8 mouse cellular contexts compared by ENCODE assay signal in the genomic region with DNA sequence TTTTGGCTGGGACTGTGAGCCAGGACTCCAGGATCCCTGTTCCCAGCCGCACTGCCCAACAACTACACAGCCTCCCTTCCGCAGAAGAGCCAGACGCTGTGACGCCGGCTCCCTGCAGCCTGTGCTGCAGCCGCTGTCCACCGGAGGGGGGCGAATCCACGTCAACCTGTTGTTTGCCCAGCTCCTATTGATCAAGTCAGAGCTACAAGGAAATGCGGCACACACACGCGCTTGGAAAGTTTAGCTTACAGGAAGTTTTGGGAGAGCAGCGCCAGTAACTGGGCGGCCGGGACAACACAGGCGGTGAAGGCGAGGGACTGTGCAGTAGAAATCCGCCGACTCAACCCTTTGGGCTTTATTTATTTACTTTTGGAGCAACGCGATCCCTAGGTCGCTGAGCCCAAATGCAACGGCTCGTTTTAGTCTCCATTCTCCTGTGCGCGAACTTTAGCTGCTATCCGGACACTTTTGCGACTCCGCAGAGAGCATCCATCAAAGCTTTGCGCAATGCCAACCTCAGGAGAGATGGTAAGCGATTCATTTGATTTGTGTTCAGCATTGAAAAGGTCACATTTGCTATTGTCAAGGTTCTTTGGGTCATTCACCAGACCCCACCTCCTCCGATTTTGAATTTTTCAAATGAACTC. TPM values are rescaled to one million over a fixed set of nuclear protein-coding genes. Genes with fewer than 3 reads are reported as not detected.
DNase-seq lines count a peak whose midpoint lies in the region; ATAC-seq and TF ChIP-seq lines count a peak whose summit lies in the region.

A gene (plus strand): TSS at position 194 of the 647 bp plus-strand sequence.

- TF ChIP-seq EP300 in liver, postnatal 0 days (IDR thresholded peaks at IDR 0.05; ENCODE audit: low read depth): no peak

- H3K4me3 ChIP-seq in forebrain, embryonic 10.5 days: peak within 1 kb of the TSS; percentile 59
- peak within 1 kb of the TSS; percentile 67 for H3K4me3 ChIP-seq in heart, embryonic 15.5 days
- peak within 1 kb of the TSS; percentile 48 for H3K4me3 ChIP-seq in kidney, postnatal 0 days (replicated peaks; ENCODE audit: low read depth, low read length)
- peak within 1 kb of the TSS; percentile 37 for H3K4me3 ChIP-seq in liver, postnatal 0 days (ENCODE audit: low read depth, low read length)
- H3K4me3 ChIP-seq in olfactory bulb, adult 2 months (ENCODE audit: insufficient read depth, low read depth, low read length): peak within 1 kb of the TSS; percentile 41

- H3K27me3 ChIP-seq in forebrain, embryonic 10.5 days (ENCODE audit: poor library complexity, severe bottlenecking): no peaks in the 10 kb centered on the region
- no peaks in the 10 kb centered on the region for H3K27me3 ChIP-seq in heart, embryonic 15.5 days
- no peaks in the 10 kb centered on the region for H3K27me3 ChIP-seq in kidney, postnatal 0 days (ENCODE audit: insufficient read depth, low read length)
- no peaks in the 10 kb centered on the region for H3K27me3 ChIP-seq in liver, postnatal 0 days (ENCODE audit: insufficient read depth, low read length)

- ATAC-seq in heart, embryonic 15.5 days (replicated peaks; ENCODE audit: insufficient number of reproducible peaks, insufficient read depth, low FRiP score, low read depth): peak; percentile 84
- ATAC-seq in kidney, postnatal 0 days (replicated peaks; ENCODE audit: low FRiP score, low read depth): peak; percentile 90
- ATAC-seq in liver, postnatal 0 days: peak; percentile 83

- H3K4me2 ChIP-seq in heart, embryonic 15.5 days: peak within 1 kb of the TSS; percentile 74
- peak within 1 kb of the TSS; percentile 75 for H3K4me2 ChIP-seq in kidney, postnatal 0 days (ENCODE audit: low read length)
- peak within 1 kb of the TSS; percentile 66 for H3K4me2 ChIP-seq in liver, postnatal 0 days (ENCODE audit: low read depth, low read length)

- H3K9me3 ChIP-seq in forebrain, embryonic 10.5 days: no peaks in the 10 kb centered on the region
- no peaks in the 10 kb centered on the region for H3K9me3 ChIP-seq in heart, embryonic 15.5 days (replicated peaks)
- no peaks in the 10 kb centered on the region for H3K9me3 ChIP-seq in kidney, postnatal 0 days (replicated peaks; ENCODE audit: low read length)
- H3K9me3 ChIP-seq in liver, postnatal 0 days (ENCODE audit: low read length): no peaks in the 10 kb centered on the region

- H3K36me3 ChIP-seq in forebrain, embryonic 10.5 days (replicated peaks): no peaks in the 10 kb centered on the region
- no peaks in the 10 kb centered on the region for H3K36me3 ChIP-seq in heart, embryonic 15.5 days
- H3K36me3 ChIP-seq in kidney, postnatal 0 days (ENCODE audit: insufficient read depth, low read length): no peaks in the 10 kb centered on the region
- H3K36me3 ChIP-seq in liver, postnatal 0 days (replicated peaks; ENCODE audit: insufficient read depth, low read length): no peaks in the 10 kb centered on the region

- TF ChIP-seq CTCF in kidney, postnatal 0 days (IDR thresholded peaks at IDR 0.05; ENCODE audit: low read depth): peak; percentile 73
- peak; percentile 57 for TF ChIP-seq CTCF in liver, postnatal 0 days (IDR thresholded peaks at IDR 0.05; ENCODE audit: low read depth)
- no peak for TF ChIP-seq CTCF in olfactory bulb, adult 2 months (IDR thresholded peaks at IDR 0.05; ENCODE audit: insufficient read depth, low read depth, low read length)

- H3K4me1 ChIP-seq in forebrain, embryonic 10.5 days: peaks cover 12% of the 10 kb centered on the region
- peaks cover 6% of the 10 kb centered on the region; the same call in 1 of the 2 replicates for H3K4me1 ChIP-seq in heart, embryonic 15.5 days (replicated peaks)
- H3K4me1 ChIP-seq in kidney, postnatal 0 days (replicated peaks; ENCODE audit: insufficient read depth, low read length): no peaks in the 10 kb centered on the region
- no peaks in the 10 kb centered on the region for H3K4me1 ChIP-seq in liver, postnatal 0 days (ENCODE audit: insufficient read depth)
- H3K4me1 ChIP-seq in olfactory bulb, adult 2 months (ENCODE audit: control insufficient read depth, insufficient read depth, low read length): peaks cover 6% of the 10 kb centered on the region; the same call in 1 of the 2 replicates

- H3K27ac ChIP-seq in forebrain, embryonic 10.5 days: peak within 1 kb of the TSS; percentile 82
- H3K27ac ChIP-seq in heart, embryonic 15.5 days: peak within 1 kb of the TSS; percentile 63
- peak within 1 kb of the TSS; percentile 71 for H3K27ac ChIP-seq in kidney, postnatal 0 days
- H3K27ac ChIP-seq in liver, postnatal 0 days (ENCODE audit: low read depth): no peak within 1 kb of the TSS
- no peak within 1 kb of the TSS; the same call in 1 of the 2 replicates for H3K27ac ChIP-seq in olfactory bulb, adult 2 months (ENCODE audit: insufficient read depth, low read depth, low read length)

- peak; percentile 17 for DNase-seq in 3T3-L1 (ENCODE audit: low read depth, low spot score)
- DNase-seq in adrenal gland, postnatal 10 days: peak; percentile 83
- DNase-seq in forebrain, embryonic 10.5 days (ENCODE audit: extremely low spot score, low spot score): peak; percentile 72
- DNase-seq in kidney, postnatal 0 days (ENCODE audit: low spot score): peak; percentile 88
- peak; percentile 57 for DNase-seq in liver, postnatal 0 days
- DNase-seq in B cell, adult 2 months: no peak

- TF ChIP-seq POLR2A in olfactory bulb, adult 2 months (IDR thresholded peaks at IDR 0.05; ENCODE audit: insufficient read depth, low read depth, low read length): no peak

- 4% methylated on average over 32 of the region's 32 CpGs for WGBS in forebrain, embryonic 10.5 days
- 2% methylated on average over 32 of the region's 32 CpGs for WGBS in heart, embryonic 15.5 days
- 2% methylated on average over 32 of the region's 32 CpGs for WGBS in kidney, postnatal 0 days
- WGBS in liver, postnatal 0 days (ENCODE audit: insufficient replicate concordance): 2% methylated on average over 32 of the region's 32 CpGs
- 2% methylated on average over 32 of the region's 32 CpGs for WGBS in olfactory bulb, adult 2 months

- H3K9ac ChIP-seq in heart, embryonic 15.5 days: peak within 1 kb of the TSS; percentile 56
- H3K9ac ChIP-seq in kidney, postnatal 0 days (ENCODE audit: low read depth, low read length): peak within 1 kb of the TSS; percentile 54
- H3K9ac ChIP-seq in liver, postnatal 0 days (replicated peaks): no peak within 1 kb of the TSS

RNA-seq across cellular contexts. Expression of the gene that starts here (rescaled TPM):
- 10 to 100 TPM; 22.0 to 24.5 TPM for total RNA-seq in adrenal gland, postnatal 10 days (2021)
- 2.8 and 3.6 TPM in 2 replicates for polyA plus RNA-seq in forebrain, embryonic 10.5 days (2016; fragmentation: Nextera tagmentation; extraction: Ambion mirVana)
- 8.0 and 8.3 TPM in 2 replicates for polyA plus RNA-seq in heart, embryonic 15.5 days (2015; fragmentation: Nextera tagmentation; extraction: Ambion mirVana)
- 21.5 and 22.9 TPM in 2 replicates for polyA plus RNA-seq in kidney, postnatal 0 days (2015; fragmentation: Nextera tagmentation; extraction: Ambion mirVana)
- polyA plus RNA-seq in liver, postnatal 0 days (2015; fragmentation: Nextera tagmentation; extraction: Ambion mirVana): 0.59 and 0.66 TPM in 2 replicates
- not detected in 2 replicates for polyA plus RNA-seq in olfactory bulb, adult 2 months (2012; ENCODE audit: insufficient read depth, insufficient read length, low replicate concordance, missing spikeins)

Comparison
In these comparisons a context has a peak if more than half of its experiments do, and no peak if none do; other contexts are left out.
1. Peak in DNase-seq, ATAC-seq, H3K4me3 ChIP-seq and H3K4me2 ChIP-seq in liver, postnatal 0 days; RNA of the gene not detected or under 1 TPM.
2. DNase-seq: peak in 3T3-L1 (single experiment), adrenal gland, postnatal 10 days (single experiment), forebrain, embryonic 10.5 days (single experiment) and kidney, postnatal 0 days (single experiment); none in B cell, adult 2 months (0 of 2).
3. H3K27ac ChIP-seq: peak in forebrain, embryonic 10.5 days (single experiment), heart, embryonic 15.5 days (single experiment) and kidney, postnatal 0 days (single experiment); none in liver, postnatal 0 days (single experiment) and olfactory bulb, adult 2 months (single experiment).
4. Peak in every context shown above with its lines, with median percentiles within 50 percentile points of each other: H3K4me3 ChIP-seq, ATAC-seq and H3K4me2 ChIP-seq.